Mouse (Mus musculus): Measurements from ENCODE around the gene Atg9b. TPM values are rescaled to one million over a fixed set of nuclear protein-coding genes. Genes with fewer than 3 reads are reported as not detected.

The Atg9b gene
- polyA plus RNA-seq, 1 experiment from 2014 or later = 0.61 TPM

- no peak overlapping the region for H3K4me3 ChIP-seq (ENCODE audit: low read depth, low read length)
- no peak overlapping the region for H3K27ac ChIP-seq (ENCODE audit: low read depth, low read length)
- H3K9me3 ChIP-seq (ENCODE audit: control insufficient read depth) = no peaks in the 10 kb centered on the region
- no peaks in the 10 kb centered on the region for H3K36me3 ChIP-seq (ENCODE audit: control insufficient read depth, insufficient read depth)
- H3K9ac ChIP-seq (ENCODE audit: low read depth, low read length) = no peak overlapping the region
- under 1% methylated on average over 7 of the region's 7 CpGs for WGBS
- no peaks in the 10 kb centered on the region for H3K4me1 ChIP-seq (replicated peaks; ENCODE audit: control insufficient read depth, insufficient read depth, low read length)
- peak; percentile 45 for ATAC-seq
- H3K4me2 ChIP-seq (replicated peaks; ENCODE audit: low read depth) = no peak overlapping the region
- H3K27me3 ChIP-seq (replicated peaks; ENCODE audit: control insufficient read depth, insufficient read depth, low read length) = no peaks in the 10 kb centered on the region
- TF ChIP-seq CTCF (IDR thresholded peaks at IDR 0.05; ENCODE audit: low read depth) = peak; percentile 98
Observed at GRCm38 (mm10) chr5:24360792-24361454, 31.0 kb downstream of the Atg9b start.

DNA sequence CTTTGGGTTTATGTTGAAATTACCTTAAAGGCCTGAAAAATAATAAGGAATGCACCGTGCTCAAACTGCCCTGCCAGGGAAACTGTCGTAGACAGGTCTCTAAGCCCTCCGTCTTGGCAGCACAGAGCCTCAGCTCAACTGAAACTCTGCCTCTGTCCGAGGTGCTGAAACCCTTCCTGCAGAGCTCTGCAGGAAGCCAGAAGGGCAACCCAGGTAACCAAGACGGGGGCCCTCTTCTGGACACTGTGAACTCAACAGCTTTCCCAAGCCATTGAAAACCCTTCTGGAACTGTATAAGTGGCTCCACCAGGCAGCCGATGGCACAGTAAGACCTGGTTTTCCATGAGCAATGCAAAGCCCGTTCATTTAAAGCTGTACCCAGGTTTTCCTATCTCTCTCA lies 34.5 kb downstream of the Atg9b start:
- Histone ChIP-seq H3K9me3 (ENCODE audit: control insufficient read depth) (no peaks in the 10 kb centered on the region), H3K4me2 (replicated peaks; ENCODE audit: low read depth) (no peak overlapping the region), H3K9ac (ENCODE audit: low read depth, low read length) (no peak overlapping the region), H3K36me3 (ENCODE audit: control insufficient read depth, insufficient read depth) (no peaks in the 10 kb centered on the region), H3K27ac (ENCODE audit: low read depth, low read length) (no peak overlapping the region), H3K27me3 (replicated peaks; ENCODE audit: control insufficient read depth, insufficient read depth, low read length) (peaks cover 11% of the 10 kb centered on the region), H3K4me3 (ENCODE audit: low read depth, low read length) (no peak overlapping the region), H3K4me1 (replicated peaks; ENCODE audit: control insufficient read depth, insufficient read depth, low read length) (no peaks in the 10 kb centered on the region)
- peak; percentile 84 for TF ChIP-seq CTCF (IDR thresholded peaks at IDR 0.05; ENCODE audit: low read depth)
- peak; percentile 58 for ATAC-seq
- 8% methylated on average over 7 of the region's 7 CpGs for whole genome bisulfite sequencing

GRCm38 (mm10) chr5:24356764-24357163 lies 35.2 kb downstream of the Atg9b start:
- no peak for ATAC-seq
- Histone ChIP-seq H3K27ac (ENCODE audit: low read depth, low read length) (no peak overlapping the region), H3K9ac (ENCODE audit: low read depth, low read length) (no peak overlapping the region), H3K36me3 (ENCODE audit: control insufficient read depth, insufficient read depth) (no peaks in the 10 kb centered on the region), H3K9me3 (ENCODE audit: control insufficient read depth) (no peaks in the 10 kb centered on the region), H3K4me2 (replicated peaks; ENCODE audit: low read depth) (no peak overlapping the region), H3K4me3 (ENCODE audit: low read depth, low read length) (no peak overlapping the region), H3K4me1 (replicated peaks; ENCODE audit: control insufficient read depth, insufficient read depth, low read length) (no peaks in the 10 kb centered on the region), H3K27me3 (replicated peaks; ENCODE audit: control insufficient read depth, insufficient read depth, low read length) (peaks cover 17% of the 10 kb centered on the region)
- WGBS = 49% methylated on average over 4 of the region's 4 CpGs
- no peak for TF ChIP-seq CTCF (IDR thresholded peaks at IDR 0.05; ENCODE audit: low read depth)

DNA sequence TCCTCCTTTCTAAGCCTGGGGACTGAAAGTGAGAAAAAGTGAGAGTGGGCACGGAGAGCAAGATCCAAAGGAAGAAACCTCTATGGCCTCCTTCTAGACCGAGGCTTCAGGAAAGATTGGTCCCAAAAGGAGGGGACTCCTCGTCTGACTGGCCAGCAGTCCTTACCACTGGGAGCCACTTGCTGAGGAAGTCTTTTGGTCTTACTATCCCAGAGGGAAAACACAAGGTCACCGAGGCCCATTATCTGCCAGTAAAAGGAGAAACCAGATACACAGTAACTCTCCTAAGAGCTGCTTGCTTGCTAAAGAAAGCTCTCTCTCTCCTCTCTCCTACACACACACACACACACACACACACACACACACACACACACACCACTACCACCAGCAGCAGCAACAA lies 38.6 kb downstream of the Atg9b start:
- Histone ChIP-seq H3K9me3 (ENCODE audit: control insufficient read depth) (no peaks in the 10 kb centered on the region), H3K4me1 (replicated peaks; ENCODE audit: control insufficient read depth, insufficient read depth, low read length) (no peaks in the 10 kb centered on the region), H3K4me2 (replicated peaks; ENCODE audit: low read depth) (no peak overlapping the region), H3K27ac (ENCODE audit: low read depth, low read length) (no peak overlapping the region), H3K36me3 (ENCODE audit: control insufficient read depth, insufficient read depth) (no peaks in the 10 kb centered on the region), H3K9ac (ENCODE audit: low read depth, low read length) (no peak overlapping the region), H3K27me3 (replicated peaks; ENCODE audit: control insufficient read depth, insufficient read depth, low read length) (peaks cover 44% of the 10 kb centered on the region), H3K4me3 (ENCODE audit: low read depth, low read length) (no peak overlapping the region)
- TF ChIP-seq CTCF (IDR thresholded peaks at IDR 0.05; ENCODE audit: low read depth) = no peak
- WGBS = 41% methylated on average over 4 of the region's 4 CpGs
- no peak for ATAC-seq

DNA sequence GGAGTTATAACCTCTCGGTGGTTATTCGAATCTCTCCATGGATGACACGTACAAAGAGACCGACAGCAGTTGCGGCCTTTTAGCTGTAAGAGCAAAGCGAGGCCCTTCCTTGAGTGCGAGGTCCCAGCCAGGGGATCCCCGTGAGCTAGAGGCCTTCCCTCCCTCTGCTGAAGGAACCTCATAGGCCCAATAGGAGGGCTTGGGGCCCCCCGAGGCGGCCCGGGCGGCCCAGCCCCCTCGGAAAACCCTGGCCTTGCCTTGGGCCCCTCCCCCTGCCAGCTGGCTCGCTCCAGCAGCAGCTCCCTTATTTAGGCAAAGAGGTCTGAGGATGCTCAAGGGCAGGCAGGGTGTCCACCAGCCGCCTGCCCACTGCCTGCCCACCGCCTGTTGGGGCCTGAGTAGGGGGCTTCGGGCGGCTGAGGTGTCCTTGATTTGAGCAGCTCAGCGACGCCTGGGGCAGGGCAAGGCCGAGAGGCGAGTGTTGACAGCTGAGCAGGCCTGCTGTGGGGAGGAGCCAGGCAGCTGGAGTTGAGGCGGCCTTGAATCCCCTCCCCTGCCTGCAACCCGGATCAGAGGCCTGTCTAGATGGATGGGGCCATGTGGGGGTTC lies 39.6 kb downstream of the Atg9b start:
- Histone ChIP-seq H3K4me2 (replicated peaks; ENCODE audit: low read depth) (peak overlapping the region; percentile 91), H3K36me3 (ENCODE audit: control insufficient read depth, insufficient read depth) (no peaks in the 10 kb centered on the region), H3K4me3 (ENCODE audit: low read depth, low read length) (peak overlapping the region; percentile 66), H3K27ac (ENCODE audit: low read depth, low read length) (peak overlapping the region; percentile 73), H3K4me1 (replicated peaks; ENCODE audit: control insufficient read depth, insufficient read depth, low read length) (no peaks in the 10 kb centered on the region), H3K9ac (ENCODE audit: low read depth, low read length) (peak overlapping the region; percentile 34), H3K9me3 (ENCODE audit: control insufficient read depth) (no peaks in the 10 kb centered on the region), H3K27me3 (replicated peaks; ENCODE audit: control insufficient read depth, insufficient read depth, low read length) (peaks cover 44% of the 10 kb centered on the region)
- WGBS = 4% methylated on average over 24 of the region's 24 CpGs
- ATAC-seq = peak; percentile 25; the same call in 1 of the 2 replicates
- no peak for TF ChIP-seq CTCF (IDR thresholded peaks at IDR 0.05; ENCODE audit: low read depth)

GRCm38 (mm10) chr5:24351701-24352171 lies 40.2 kb downstream of the Atg9b start:
- ATAC-seq = peak; percentile 23
- no peaks in the 10 kb centered on the region for H3K4me1 ChIP-seq (replicated peaks; ENCODE audit: control insufficient read depth, insufficient read depth, low read length)
- peak overlapping the region; percentile 73 for H3K27ac ChIP-seq (ENCODE audit: low read depth, low read length)
- H3K36me3 ChIP-seq (ENCODE audit: control insufficient read depth, insufficient read depth) = no peaks in the 10 kb centered on the region
- no peaks in the 10 kb centered on the region for H3K9me3 ChIP-seq (ENCODE audit: control insufficient read depth)
- peak overlapping the region; percentile 50 for H3K9ac ChIP-seq (ENCODE audit: low read depth, low read length)
- no peak for TF ChIP-seq CTCF (IDR thresholded peaks at IDR 0.05; ENCODE audit: low read depth)
- peaks cover 44% of the 10 kb centered on the region for H3K27me3 ChIP-seq (replicated peaks; ENCODE audit: control insufficient read depth, insufficient read depth, low read length)
- under 1% methylated on average over 38 of the region's 41 CpGs for WGBS
- peak overlapping the region; percentile 91 for H3K4me2 ChIP-seq (replicated peaks; ENCODE audit: low read depth)
- peak overlapping the region; percentile 66 for H3K4me3 ChIP-seq (ENCODE audit: low read depth, low read length)
